Mouse (Mus musculus) CH12.LX (cell line): ENCODE measurements around the gene Ppp1r26. TPM values are rescaled to one million over a fixed set of nuclear protein-coding genes. Genes with fewer than 3 reads are reported as not detected.

ENCODE experiments used
- DNase-seq: peaks from one replicate; pipeline ENCODE4 v3.0.0-alpha.2; 2013; ENCODE audit errors: extremely low read depth
- H3K27ac ChIP-seq: 2 replicates; pipeline ENCODE4 v1.5.1; 2012; ENCODE audit warnings: low read depth, mild to moderate bottlenecking, control low read depth, moderate library complexity; ENCODE audit not compliant: insufficient read depth
- H3K27me3 ChIP-seq: replicated peaks from 2 replicates; pipeline ENCODE3; 2012; ENCODE audit warnings: inconsistent platforms
- H3K36me3 ChIP-seq, 2 experiments: replicated peaks in 1 of 2; 2 replicates each; pipeline versions ENCODE3 to v1.6.1; 2012; ENCODE audit warnings: inconsistent platforms in 1 of 2, low read length in 1 of 2, mild to moderate bottlenecking in 1 of 2, mixed read lengths in 1 of 2, moderate library complexity in 1 of 2; ENCODE audit not compliant: control insufficient read depth in 1 of 2, insufficient read depth in 1 of 2
- H3K4me1 ChIP-seq, 2 experiments: 2 replicates each; pipeline ENCODE4 v1.6.1; 2012; ENCODE audit warnings: inconsistent platforms in 1 of 2, moderate library complexity in 1 of 2; ENCODE audit not compliant: insufficient read depth in 2 of 2, control insufficient read depth in 1 of 2
- H3K4me2 ChIP-seq: 2 replicates; pipeline ENCODE4 v1.6.1; 2012; ENCODE audit warnings: low read depth, mild to moderate bottlenecking, control low read depth; ENCODE audit not compliant: poor library complexity, insufficient read depth, severe bottlenecking
- H3K4me3 ChIP-seq, 3 experiments: fragments of 150-350 bp in 1 of 3; sonication (generic) in 1 of 3; replicated peaks in 1 of 3; 2 replicates each; pipeline versions ENCODE3 to v1.5.1; 2011 to 2012; ENCODE audit warnings: low read depth in 2 of 3, low read length in 2 of 3, mild to moderate bottlenecking in 2 of 3, moderate library complexity in 2 of 3, control low read depth in 1 of 3, improper control_type of control experiment in 1 of 3, inconsistent platforms in 1 of 3, mixed read lengths in 1 of 3; ENCODE audit not compliant: poor library complexity in 1 of 3
- H3K79me2 ChIP-seq: replicated peaks from 2 replicates; pipeline ENCODE4 v1.6.1; 2012; ENCODE audit warnings: mild to moderate bottlenecking, moderate library complexity; ENCODE audit not compliant: control insufficient read depth, poor library complexity, insufficient read depth, severe bottlenecking; ENCODE audit errors: extremely low read depth
- H3K9ac ChIP-seq: 2 replicates; pipeline ENCODE4 v1.6.1; 2012; ENCODE audit warnings: low read depth, mild to moderate bottlenecking, control low read depth, moderate library complexity; ENCODE audit not compliant: insufficient read depth
- H3K9me3 ChIP-seq: replicated peaks from 2 replicates; pipeline ENCODE3; 2012; ENCODE audit warnings: low read length, inconsistent platforms, mixed read lengths
- BHLHE40 ChIP-seq: IDR thresholded peaks from 2 replicates; pipeline ENCODE4 v1.6.1; 2011; ENCODE audit warnings: mild to moderate bottlenecking, low read depth, low read length, improper control_type of control experiment
- CHD2 ChIP-seq: IDR thresholded peaks from 2 replicates; pipeline ENCODE4 v1.6.1; 2011; ENCODE audit warnings: low read length, improper control_type of control experiment
- CTCF ChIP-seq, 2 experiments: IDR thresholded peaks in 1 of 2; conservative IDR thresholded peaks in 1 of 2; 2 replicates each; pipeline ENCODE4 v1.5.1; 2011 to 2012; ENCODE audit warnings: low read depth in 2 of 2, low read length in 2 of 2, improper control_type of control experiment in 1 of 2, inconsistent platforms in 1 of 2, mild to moderate bottlenecking in 1 of 2, moderate library complexity in 1 of 2
- EP300 ChIP-seq: IDR thresholded peaks from 2 replicates; pipeline ENCODE4 v1.6.1; 2011; ENCODE audit warnings: low read length, improper control_type of control experiment
- ETS1 ChIP-seq: conservative IDR thresholded peaks from 2 replicates; pipeline ENCODE4 v1.6.1; 2012; ENCODE audit warnings: low read depth, mild to moderate bottlenecking, inconsistent platforms, low read length, improper control_type of control experiment, moderate library complexity
- HCFC1 ChIP-seq: IDR thresholded peaks from 2 replicates; pipeline ENCODE4 v1.6.1; 2012; ENCODE audit warnings: low read depth, mild to moderate bottlenecking, inconsistent platforms, low read length, improper control_type of control experiment
- IRF4 ChIP-seq: IDR thresholded peaks from 2 replicates; pipeline ENCODE4 v1.6.1; 2014; ENCODE audit warnings: low read depth, mild to moderate bottlenecking, inconsistent platforms, low read length, improper control_type of control experiment
- JUND ChIP-seq: conservative IDR thresholded peaks from 2 replicates; pipeline ENCODE4 v1.6.1; 2011; ENCODE audit warnings: low read depth, low read length, improper control_type of control experiment
- KAT2A ChIP-seq: IDR thresholded peaks from 2 replicates; pipeline ENCODE4 v1.6.1; 2012; ENCODE audit warnings: low read length, improper control_type of control experiment, inconsistent platforms; ENCODE audit not compliant: insufficient replicate concordance
- MAX ChIP-seq: IDR thresholded peaks from 2 replicates; pipeline ENCODE4 v1.6.1; 2011; ENCODE audit warnings: low read length, improper control_type of control experiment
- MAZ ChIP-seq: IDR thresholded peaks from 2 replicates; pipeline ENCODE4 v1.6.1; 2012; ENCODE audit warnings: low read depth, mild to moderate bottlenecking, inconsistent platforms, low read length, improper control_type of control experiment, moderate library complexity
- MEF2A ChIP-seq: IDR thresholded peaks from 2 replicates; pipeline ENCODE4 v1.6.1; 2014; ENCODE audit warnings: low read depth, mild to moderate bottlenecking, inconsistent platforms, low read length, improper control_type of control experiment, borderline replicate concordance
- MXI1 ChIP-seq: IDR thresholded peaks from 2 replicates; pipeline ENCODE4 v1.6.1; 2011; ENCODE audit warnings: mild to moderate bottlenecking, low read depth, low read length, improper control_type of control experiment
- POLR2AphosphoS2 ChIP-seq: IDR thresholded peaks from 2 replicates; pipeline ENCODE4 v1.6.1; 2011; ENCODE audit warnings: low read depth, low read length, improper control_type of control experiment
- SMC3 ChIP-seq: IDR thresholded peaks from 2 replicates; pipeline ENCODE4 v1.6.1; 2011; ENCODE audit warnings: low read depth, low read length, improper control_type of control experiment
- TCF12 ChIP-seq: IDR thresholded peaks from 2 replicates; pipeline ENCODE4 v1.6.1; 2014; ENCODE audit warnings: low read depth, mild to moderate bottlenecking, inconsistent platforms, low read length, improper control_type of control experiment
- UBTF ChIP-seq: IDR thresholded peaks from 2 replicates; pipeline ENCODE4 v1.6.1; 2012; ENCODE audit warnings: low read depth, mild to moderate bottlenecking, inconsistent platforms, low read length, improper control_type of control experiment, moderate library complexity
- USF1 ChIP-seq: IDR thresholded peaks from 2 replicates; pipeline ENCODE4 v1.6.1; 2014; ENCODE audit warnings: low read depth, mild to moderate bottlenecking, inconsistent platforms, low read length, improper control_type of control experiment
- USF2 ChIP-seq: conservative IDR thresholded peaks from 2 replicates; pipeline ENCODE4 v1.6.1; 2011; ENCODE audit warnings: low read depth, low read length, improper control_type of control experiment
- ZKSCAN1 ChIP-seq: IDR thresholded peaks from 2 replicates; pipeline ENCODE4 v1.6.1; 2012; ENCODE audit warnings: low read depth, inconsistent platforms, low read length, improper control_type of control experiment, borderline replicate concordance
- ZMIZ1 ChIP-seq: IDR thresholded peaks from 2 replicates; pipeline ENCODE4 v1.6.1; 2012; ENCODE audit warnings: low read depth, mild to moderate bottlenecking, inconsistent platforms, low read length, improper control_type of control experiment
- dilution Hi-C: fragments of 300-500 bp; cut with MboI; formaldehyde crosslinking; loops from 2 replicates; pipeline ENCODE4 v1.14.3; 2020; ENCODE audit warnings: low sequenced_read_pairs; ENCODE audit not compliant: extremely low pct_unique_long_range_greater_than_20kb, extremely low pct_ligation_motif_present
- in situ Hi-C: fragments of 300-500 bp; cut with MboI; formaldehyde crosslinking; loops from 3 replicates; pipeline ENCODE4 v1.14.3; 2019; ENCODE audit warnings: low sequenced_read_pairs, low pct_ligation_motif_present, low pct_unique_long_range_greater_than_20kb, mixed read lengths
- polyA plus RNA-seq: library from polyadenylated mRNA; unstranded; fragments of >175 nt; gene quantifications from 2 replicates; pipeline ENCODE4 v1.2.1, GENCODE M21; 2012; ENCODE audit warnings: low read depth; ENCODE audit not compliant: insufficient read length
- total RNA-seq, 2 experiments: library from RNA; depleted of rRNA; stranded (reverse); fragments of 300-350 nt in 1 of 2; fragments of >200 nt in 1 of 2; gene quantifications; 2 replicates each; pipeline ENCODE4 v1.2.3; 2012 to 2014

The Ppp1r26 gene
- total and polyA plus RNA-seq, 3 experiments = 0.77 TPM; not detected in 2

GRCm38 (mm10) chr2:28479208-28480204 is 32.9 kb downstream of the Ppp1r26 start:
- Histone ChIP-seq H3K27me3 (peaks cover 10% of the 10 kb centered on the region), H3K27ac (no peak overlapping the region), H3K9me3 (no peaks in the 10 kb centered on the region), H3K79me2 (no peaks in the 10 kb centered on the region), H3K4me1 (no peaks in the 10 kb centered on the region), H3K36me3 (no peaks in the 10 kb centered on the region)
- in situ Hi-C loops = no loop called here
- dilution Hi-C loops = no loop called here
- DNase-seq = no peak
- TF ChIP-seq KAT2A = no peak
- no peak for TF ChIP-seq CHD2
- TF ChIP-seq HCFC1 = no peak
- no peak for TF ChIP-seq USF2
- no peak for TF ChIP-seq MAX
- no peak for TF ChIP-seq UBTF
- TF ChIP-seq MXI1 = no peak
- TF ChIP-seq ZMIZ1 = no peak
- TF ChIP-seq, all 38 proteins: peak for 0
- no peak overlapping the region for H3K4me2 ChIP-seq
- no peak overlapping the region for H3K9ac ChIP-seq
- H3K4me3 ChIP-seq = no peak overlapping the region

- TF ChIP-seq CTCF (conservative IDR thresholded peaks at IDR 0.05 in 1 of 2, IDR thresholded peaks at IDR 0.05 in 1 of 2; ENCODE audit: low read depth in 2 of 2, low read length in 2 of 2) (no peak), BHLHE40 (no peak), USF1 (no peak), KAT2A (no peak), ETS1 (no peak), CHD2 (no peak), POLR2AphosphoS2 (no peak), SMC3 (no peak), TCF12 (no peak), UBTF (no peak), EP300 (no peak), JUND (no peak), ZKSCAN1 (no peak), IRF4 (no peak), MEF2A (no peak), MAZ (no peak)
- TF ChIP-seq, all 38 proteins: peak for 0
Observed at GRCm38 (mm10) chr2:28483861-28484260, 37.3 kb downstream of the Ppp1r26 start.

More at GRCm38 (mm10) chr2:28483861-28484260, 37.3 kb downstream of the Ppp1r26 start:
- in situ Hi-C loops = no loop called here
- no peaks in the 10 kb centered on the region for H3K4me1 ChIP-seq
- H3K4me2 ChIP-seq = no peak overlapping the region
- H3K27ac ChIP-seq = no peak overlapping the region
- H3K79me2 ChIP-seq = no peaks in the 10 kb centered on the region
- H3K27me3 ChIP-seq = peaks cover 20% of the 10 kb centered on the region
- no peaks in the 10 kb centered on the region for H3K36me3 ChIP-seq
- no peak for DNase-seq
- no peak overlapping the region for H3K9ac ChIP-seq
- dilution Hi-C loops = no loop called here
- H3K4me3 ChIP-seq = no peak overlapping the region
- H3K9me3 ChIP-seq = peaks cover 2% of the 10 kb centered on the region
